Mouse (Mus musculus) layer of hippocampus, adult 2 months (tissue): ENCODE measurements at regions not wholly inside any gene's neighbourhood (a gene's known extent, or its start where the extent isn't known, plus 50 kb on each side); places are given as distances from the start of the nearest gene placed in this dataset.
A peak's percentile ranks its signal among the peaks of the same experiment; 100 is the strongest.

Experiments used
- DNase-seq, 2 experiments: peaks; one replicate each; pipeline ENCODE4 v3.0.0; 2022; ENCODE audit warnings: low spot score in 2 of 2
- H3K27ac ChIP-seq: fragments of 200-600 bp; 2 replicates; pipeline ENCODE4 v1.8.1; 2022
- H3K4me3 ChIP-seq: fragments of 200-600 bp; 2 replicates; pipeline ENCODE4 v1.8.1; 2022; ENCODE audit warnings: mild to moderate bottlenecking
- CTCF ChIP-seq: fragments of 200-600 bp; conservative IDR thresholded peaks from 2 replicates; pipeline ENCODE4 v1.8.1; 2022; ENCODE audit warnings: antibody characterized with exemption, mild to moderate bottlenecking, moderate library complexity

GRCm38 (mm10) chr2:74136624-74137003, 225.5 kb upstream of the Atp5g3 start:
- H3K27ac ChIP-seq, result no peak overlapping the region
- no peak for TF ChIP-seq CTCF
- no peak for DNase-seq
- H3K4me3 ChIP-seq, result no peak overlapping the region

- Histone ChIP-seq H3K27ac (no peak overlapping the region), H3K4me3 (no peak overlapping the region)
- no peak for TF ChIP-seq CTCF
- DNase-seq, result no peak
Observed at GRCm38 (mm10) chr2:74135963-74136623, 225.0 kb upstream of the Atp5g3 start.

GRCm38 (mm10) chr2:74130141-74130588, 219.0 kb upstream of the Atp5g3 start:
- no peak for TF ChIP-seq CTCF
- no peak for DNase-seq
- Histone ChIP-seq H3K4me3 (no peak overlapping the region), H3K27ac (no peak overlapping the region)

- Histone ChIP-seq H3K4me3 (peak overlapping the region; percentile 51), H3K27ac (peak overlapping the region; percentile 78)
- peak; percentile 28; the same call in 1 of the 2 replicates for TF ChIP-seq CTCF
- DNase-seq, result peak; percentile 17 to 29
Observed at GRCm38 (mm10) chr2:74128782-74129538, 217.8 kb upstream of the Atp5g3 start.

GRCm38 (mm10) chr2:74127136-74127535, 216.0 kb upstream of the Atp5g3 start:
- H3K27ac ChIP-seq, result no peak overlapping the region
- H3K4me3 ChIP-seq, result no peak overlapping the region
- TF ChIP-seq CTCF, result no peak
- no peak for DNase-seq

GRCm38 (mm10) chr2:74124252-74124651, 213.1 kb upstream of the Atp5g3 start:
- no peak overlapping the region for H3K27ac ChIP-seq
- H3K4me3 ChIP-seq, result no peak overlapping the region
- TF ChIP-seq CTCF, result no peak
- no peak for DNase-seq

GRCm38 (mm10) chr2:74123360-74124074, 212.4 kb upstream of the Atp5g3 start:
- no peak for DNase-seq
- no peak for TF ChIP-seq CTCF
- Histone ChIP-seq H3K4me3 (no peak overlapping the region), H3K27ac (no peak overlapping the region)

- H3K27ac ChIP-seq, result no peak overlapping the region
- no peak overlapping the region for H3K4me3 ChIP-seq
- no peak for DNase-seq
- TF ChIP-seq CTCF, result no peak
Observed at GRCm38 (mm10) chr2:74122937-74123336, 211.8 kb upstream of the Atp5g3 start.

- no peak overlapping the region for H3K4me3 ChIP-seq
- H3K27ac ChIP-seq, result no peak overlapping the region
- DNase-seq, result no peak
- TF ChIP-seq CTCF, result no peak
Observed at GRCm38 (mm10) chr2:74120051-74120450, 208.9 kb upstream of the Atp5g3 start.

GRCm38 (mm10) chr2:74119167-74119937, 208.2 kb upstream of the Atp5g3 start:
- H3K4me3 ChIP-seq, result no peak overlapping the region
- no peak for TF ChIP-seq CTCF
- H3K27ac ChIP-seq, result no peak overlapping the region
- no peak for DNase-seq

- TF ChIP-seq CTCF, result peak; percentile 58
- DNase-seq, result no peak
- Histone ChIP-seq H3K4me3 (no peak overlapping the region), H3K27ac (no peak overlapping the region)
Observed at GRCm38 (mm10) chr2:74106472-74106871, 195.3 kb upstream of the Atp5g3 start.

- no peak for DNase-seq
- no peak for TF ChIP-seq CTCF
- H3K4me3 ChIP-seq, result no peak overlapping the region
- no peak overlapping the region for H3K27ac ChIP-seq
Observed at GRCm38 (mm10) chr2:74099671-74100372, 188.7 kb upstream of the Atp5g3 start.
